Mouse (Mus musculus) heart, postnatal 4 days (tissue): Measurements from ENCODE around the gene Mea1. TPM values are rescaled to one million over a fixed set of nuclear protein-coding genes. Genes with fewer than 3 reads are reported as not detected.

ENCODE experiments used
- DNase-seq: peaks from one replicate; pipeline ENCODE4 v3.0.0; 2021
- total RNA-seq, 2 experiments: library from RNA; stranded (reverse); gene quantifications; 2 replicates each; pipeline ENCODE4 v1.2.3; 2021

The Mea1 gene
- total RNA-seq, 2 experiments from 2014 or later: 62.9 to 66.8 TPM

DNA sequence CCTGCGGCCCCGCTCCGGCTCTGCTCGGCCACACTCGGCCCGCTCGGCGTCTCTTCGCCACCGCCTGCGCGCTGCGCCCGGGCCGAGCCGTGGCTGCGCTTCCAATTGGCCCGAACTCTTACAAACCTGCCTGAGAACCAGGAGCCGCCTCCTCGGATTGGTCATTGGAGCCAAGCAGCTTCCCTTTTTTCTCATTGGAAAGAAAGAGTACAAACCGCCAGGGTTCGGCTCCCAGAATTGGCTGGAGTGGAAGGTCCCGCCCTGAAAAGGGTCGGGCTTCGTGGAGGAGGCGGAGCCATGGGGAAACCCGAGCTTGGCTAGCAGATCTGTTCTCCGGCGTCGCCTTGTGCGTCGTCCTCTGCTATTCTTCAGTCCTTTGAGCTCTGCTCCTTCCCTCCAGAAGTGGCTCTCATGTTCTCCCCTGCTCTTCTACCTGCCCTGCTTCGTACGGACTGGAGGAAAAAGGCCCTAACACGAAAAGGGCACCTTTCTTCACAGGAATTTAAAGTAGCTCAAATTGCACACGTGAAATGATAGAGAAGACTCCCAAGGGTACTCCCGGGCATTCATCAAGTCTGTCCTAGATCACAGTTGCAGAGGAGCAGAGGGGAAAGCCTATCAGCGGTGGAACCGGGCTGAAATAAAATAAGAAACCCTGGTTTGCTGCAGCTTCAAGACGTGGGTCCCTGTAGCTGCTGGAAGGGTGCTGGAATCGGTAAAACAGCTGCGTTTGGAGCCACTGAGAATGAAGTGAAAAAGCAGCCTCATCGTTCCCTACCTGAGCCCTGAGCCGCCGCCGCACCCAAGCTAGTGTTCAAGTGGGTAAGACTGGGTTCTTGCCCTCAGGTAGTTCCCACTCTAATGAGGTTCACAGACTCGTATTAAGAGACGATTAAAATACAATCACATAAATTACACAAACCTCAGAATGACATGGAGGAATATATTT lies 26.6 kb downstream of the Mea1 start, which contains the start of gene Ppp2r5d:
Gene Ppp2r5d, minus strand, starts transcription at position 225 of the 949 bp plus-strand sequence.
- DNase-seq: peak; percentile 97

DNA sequence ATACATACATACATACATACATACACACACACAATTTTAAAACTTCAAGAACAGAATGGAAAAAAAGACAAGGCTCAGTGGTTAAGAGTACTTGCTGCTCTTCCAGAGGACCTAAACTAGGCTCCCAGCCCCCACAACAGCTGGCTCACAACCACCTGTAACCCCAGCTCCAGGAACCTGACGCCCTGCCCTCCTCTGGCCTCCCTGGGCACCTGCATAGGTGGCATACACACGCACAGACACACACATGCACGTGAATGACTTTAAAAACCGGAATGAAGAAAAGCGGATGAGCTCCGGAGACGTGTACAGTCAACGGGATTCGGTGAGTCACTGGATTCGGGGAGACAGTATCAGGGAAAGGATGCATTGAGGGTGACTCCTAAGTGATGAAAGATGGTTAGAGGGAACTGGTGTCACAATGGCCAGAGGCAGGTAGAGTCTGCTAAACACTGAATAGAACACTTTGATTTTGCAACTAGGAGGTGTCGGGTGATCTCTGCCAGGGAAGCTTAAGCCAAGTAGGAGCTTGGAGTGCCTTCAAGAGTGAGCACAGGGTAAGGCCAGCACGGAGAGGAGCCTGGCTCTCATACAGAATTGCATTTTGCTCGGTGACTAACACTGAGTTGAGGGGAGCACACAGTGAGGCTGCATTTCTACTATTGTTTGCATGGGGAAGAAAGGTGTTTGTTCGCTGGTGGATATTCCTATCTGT lies 27.9 kb downstream of the Mea1 start:
- DNase-seq: no peak

DNA sequence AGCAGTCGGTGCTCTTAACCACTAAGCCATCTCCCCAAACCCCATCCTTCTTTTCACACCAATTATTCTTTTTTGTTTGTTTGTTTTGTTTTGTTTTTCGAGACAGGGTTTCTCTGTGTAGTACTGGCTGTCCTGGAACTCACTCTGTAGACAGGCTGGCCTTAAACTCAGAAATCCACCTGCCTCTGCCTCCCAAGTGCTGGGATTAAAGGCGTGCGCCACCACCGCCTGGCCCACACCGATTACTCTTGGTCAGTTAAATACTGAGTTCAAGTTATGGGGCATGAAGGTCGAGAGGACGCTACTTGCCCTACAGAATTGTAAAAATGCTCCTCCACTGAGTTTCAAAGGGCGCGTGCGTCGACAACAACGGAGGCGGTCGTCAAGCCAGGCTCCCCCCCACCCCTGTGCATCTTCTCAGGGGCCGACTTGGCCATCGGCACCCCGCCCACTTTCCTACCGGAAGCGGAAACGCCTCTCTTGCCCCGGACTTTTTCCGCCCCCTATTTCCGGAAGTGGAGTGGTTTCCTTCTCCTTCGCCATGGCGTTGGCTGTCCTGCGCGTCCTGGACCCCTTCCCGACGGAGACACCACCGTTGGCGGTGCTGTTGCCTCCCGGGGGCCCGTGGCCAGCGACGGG lies 32.5 kb downstream of the Mea1 start, which contains the start of gene Pex6:
Gene Pex6, plus strand, starts transcription at position 505 of the 639 bp plus-strand sequence.
- peak; percentile 95 for DNase-seq

DNA sequence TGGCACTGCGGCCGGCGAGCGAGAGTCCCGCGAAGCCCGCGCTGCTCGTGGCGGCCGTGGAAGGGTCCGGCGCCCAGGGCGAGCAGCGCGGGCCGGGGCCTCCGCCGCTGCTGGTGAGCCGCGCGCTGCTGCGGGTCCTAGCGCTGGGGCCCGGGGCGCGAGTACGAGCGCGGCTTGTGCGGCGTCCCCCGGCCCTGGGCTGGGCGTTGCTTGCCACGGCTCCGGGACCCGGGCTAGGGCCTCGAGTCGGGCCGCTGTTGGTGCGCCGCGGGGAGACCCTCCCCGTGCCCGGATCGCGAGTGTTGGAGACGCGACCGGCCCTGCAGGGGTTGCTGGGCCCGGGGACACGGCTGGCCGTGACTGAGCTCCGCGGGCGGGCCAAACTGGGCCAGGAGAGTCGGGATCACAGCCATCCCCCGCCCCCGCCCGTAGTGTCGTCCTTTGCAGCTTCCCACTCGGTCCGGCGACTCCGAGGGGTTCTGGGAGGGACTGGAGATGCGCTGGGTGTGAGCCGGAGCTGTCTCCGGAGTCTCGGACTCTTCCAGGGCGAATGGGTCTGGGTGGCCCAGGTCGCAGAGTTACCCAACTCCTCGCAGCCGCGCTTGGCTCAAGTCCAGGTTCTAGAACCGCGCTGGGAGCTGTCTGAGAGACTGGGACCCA lies 33.1 kb downstream of the Mea1 start:
- DNase-seq: peak; percentile 69

DNA sequence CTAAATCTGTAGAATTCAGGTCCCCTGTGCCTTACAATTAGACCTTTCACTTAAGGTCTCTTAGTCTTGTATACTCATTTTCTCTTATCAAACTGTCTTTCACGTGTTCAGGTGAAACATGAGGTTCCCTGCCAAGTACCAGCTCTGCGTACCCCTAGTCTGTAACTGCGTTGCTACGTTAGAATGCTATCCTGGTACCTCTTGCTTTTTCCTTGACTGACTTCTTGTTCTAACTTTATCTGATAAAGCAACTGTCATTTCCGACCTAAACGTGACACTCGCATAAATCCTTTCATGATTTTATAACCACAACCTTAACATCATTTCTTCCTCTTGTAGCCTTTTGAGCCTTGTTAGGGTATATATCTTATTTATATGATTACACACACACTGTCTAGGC lies 33.8 kb downstream of the Mea1 start:
- no peak for DNase-seq

DNA sequence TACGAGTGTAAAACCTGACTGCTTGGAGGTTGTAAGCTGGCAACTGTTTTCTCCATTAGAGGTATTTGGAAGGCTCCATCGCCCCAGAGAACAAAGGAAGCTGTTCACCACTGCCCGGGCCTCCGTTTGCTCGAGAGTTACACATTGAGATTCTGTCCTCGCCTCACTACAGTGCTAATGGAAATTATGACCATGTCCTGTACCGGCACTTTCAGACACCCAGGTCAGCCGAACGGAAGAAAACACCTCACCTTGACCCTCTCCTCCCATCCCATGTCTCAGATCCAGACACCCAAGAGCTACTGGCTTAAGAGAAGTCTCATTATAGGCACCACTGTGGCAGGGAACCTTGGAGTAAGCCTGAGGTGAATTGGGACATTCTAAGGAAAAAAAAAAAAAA lies 35.3 kb downstream of the Mea1 start:
- DNase-seq: no peak

DNA sequence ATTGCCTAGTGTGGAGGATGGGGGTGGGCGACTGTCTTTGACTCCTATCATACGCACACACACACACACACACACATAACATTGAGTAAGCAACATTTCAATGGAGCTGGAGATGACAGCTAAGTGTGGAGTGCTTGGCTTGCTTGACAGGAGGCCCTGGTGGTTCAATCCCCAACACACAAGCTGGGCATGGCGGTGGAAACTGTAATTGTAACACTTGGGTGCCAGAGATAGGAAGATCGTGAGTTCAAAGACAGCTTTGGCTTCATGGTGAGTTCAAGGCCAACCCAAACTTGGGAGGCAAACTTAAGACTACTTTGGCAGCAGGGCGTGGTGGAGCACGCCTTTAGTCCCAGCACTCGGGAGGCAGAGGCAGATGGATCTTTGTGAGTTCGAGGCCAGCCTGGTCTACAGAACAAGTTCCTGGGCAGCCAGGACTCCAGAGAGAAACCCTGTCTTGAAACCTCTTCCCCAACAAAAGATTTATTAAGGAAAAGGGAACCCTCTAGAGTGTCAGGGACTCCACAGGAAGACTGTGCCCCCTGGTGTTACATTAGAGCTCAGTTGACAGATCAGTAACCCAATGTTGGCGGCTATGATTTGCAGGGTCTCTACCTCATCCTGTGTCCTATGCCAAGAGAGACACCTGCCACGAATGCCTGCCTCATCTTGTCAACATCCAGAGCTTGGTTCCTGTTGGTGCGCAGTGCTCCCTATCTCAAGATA lies 36.3 kb downstream of the Mea1 start:
- DNase-seq: no peak

DNA sequence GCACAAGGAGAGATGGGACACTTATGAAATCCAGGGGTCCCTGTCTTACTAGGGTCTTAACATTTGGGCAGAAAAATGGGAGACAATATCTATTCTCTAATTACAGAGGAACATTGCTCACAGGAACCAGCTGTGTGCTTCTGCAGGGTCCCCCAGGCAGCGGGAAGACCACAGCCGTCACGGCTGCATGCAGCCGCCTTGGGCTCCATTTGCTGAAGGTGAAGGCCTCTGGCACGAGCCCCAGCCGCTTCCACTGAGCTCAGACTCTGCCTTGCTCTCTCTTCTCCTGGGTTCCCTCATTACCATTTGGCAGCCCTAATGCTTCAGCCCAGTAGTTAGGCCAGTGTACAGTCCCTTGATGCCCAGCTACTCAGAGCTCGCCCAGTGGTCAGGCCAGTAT lies 42.5 kb downstream of the Mea1 start:
- no peak for DNase-seq

DNA sequence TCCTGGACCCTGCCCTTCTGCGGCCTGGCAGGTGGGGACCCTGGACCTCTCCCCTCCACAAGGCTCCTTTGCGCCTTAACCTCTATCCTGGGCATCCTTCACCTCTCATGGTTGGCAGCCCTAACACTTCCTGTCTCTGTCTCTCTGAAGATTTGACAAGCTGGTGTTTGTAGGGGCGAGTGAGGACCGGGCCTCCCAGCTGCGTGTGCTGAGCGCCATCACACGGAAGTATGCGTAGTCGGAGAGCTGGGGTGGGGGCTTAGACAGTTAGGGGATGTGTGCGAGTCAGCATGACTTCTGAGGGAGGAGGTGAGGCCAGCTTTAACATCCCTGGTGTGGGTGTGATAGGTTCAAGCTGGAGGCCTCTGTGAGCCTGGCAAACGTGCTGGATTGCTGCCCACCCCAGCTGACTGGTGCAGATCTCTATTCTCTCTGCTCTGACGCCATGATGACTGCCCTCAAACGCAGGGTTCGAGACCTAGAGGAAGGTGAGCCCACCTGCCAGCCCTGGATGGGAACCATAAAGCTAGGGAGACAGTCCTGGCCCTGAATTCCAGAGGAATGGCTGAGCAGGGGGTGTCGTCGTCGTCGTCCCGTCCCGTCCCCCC lies 46.0 kb downstream of the Mea1 start:
- DNase-seq: no peak

DNA sequence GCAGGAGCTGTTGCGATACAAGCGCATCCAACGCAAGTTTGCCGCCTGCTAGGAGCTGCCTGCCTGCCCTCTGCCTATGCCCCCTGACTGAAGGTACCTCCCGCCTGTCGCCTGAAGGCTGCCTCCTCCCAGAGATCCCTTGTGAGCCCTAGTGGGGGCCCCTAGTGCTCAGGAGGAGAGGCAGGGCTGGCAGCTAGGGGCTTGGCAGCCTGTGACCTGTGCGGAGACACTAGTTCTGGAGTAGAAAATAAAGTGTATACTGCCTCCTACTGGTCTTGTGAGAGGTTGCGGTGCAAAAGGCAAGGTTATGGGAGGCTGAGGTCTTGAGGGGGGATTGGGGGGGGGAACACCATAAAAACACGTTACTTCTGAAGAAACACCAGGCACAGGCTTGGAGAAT lies 46.7 kb downstream of the Mea1 start:
- peak; percentile 54 for DNase-seq

DNA sequence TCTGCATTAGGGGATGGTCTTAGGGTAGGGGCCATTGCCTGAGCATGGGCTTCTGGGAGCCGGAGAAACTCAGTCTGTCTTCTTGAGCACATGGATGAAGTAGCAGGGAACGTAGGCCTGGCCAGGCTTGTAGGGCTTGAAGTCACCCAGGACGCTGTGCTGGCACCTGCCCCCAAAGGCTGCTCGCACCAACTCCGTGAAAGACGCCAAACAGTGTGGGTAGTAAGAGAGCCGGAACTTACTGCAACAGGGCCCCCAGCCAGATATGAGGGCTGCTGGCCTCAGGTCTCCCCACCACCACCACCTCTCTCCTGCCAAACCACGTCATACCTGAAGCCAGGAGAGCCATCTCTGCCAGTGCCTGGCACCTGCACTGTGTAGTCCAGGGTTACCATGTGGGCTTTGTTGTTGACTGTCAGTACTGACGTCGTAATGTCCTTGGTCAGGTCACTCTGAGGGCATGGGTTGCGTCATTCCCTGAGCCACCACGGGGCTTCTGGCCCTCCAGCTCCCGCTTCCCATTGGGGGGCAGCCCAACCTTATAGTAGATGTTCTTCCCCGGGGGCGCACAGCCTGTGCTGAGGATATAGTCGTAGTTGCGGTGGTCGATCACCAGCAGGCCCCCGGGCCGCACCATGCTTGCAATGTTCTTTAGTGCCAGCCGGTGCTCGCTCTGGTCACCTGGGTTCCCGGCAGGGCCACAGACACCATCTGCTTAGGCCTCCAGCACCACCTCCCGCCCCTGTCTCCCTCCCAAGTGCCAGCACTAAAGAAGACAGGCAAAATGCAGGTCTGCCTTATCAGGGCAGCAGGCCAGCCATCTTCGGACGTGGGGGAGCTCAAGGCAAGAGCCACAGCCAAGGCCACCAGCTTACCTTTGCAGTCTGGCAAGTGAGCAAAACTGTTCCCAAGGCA lies 47.4 kb downstream of the Mea1 start:
- no peak for DNase-seq

DNA sequence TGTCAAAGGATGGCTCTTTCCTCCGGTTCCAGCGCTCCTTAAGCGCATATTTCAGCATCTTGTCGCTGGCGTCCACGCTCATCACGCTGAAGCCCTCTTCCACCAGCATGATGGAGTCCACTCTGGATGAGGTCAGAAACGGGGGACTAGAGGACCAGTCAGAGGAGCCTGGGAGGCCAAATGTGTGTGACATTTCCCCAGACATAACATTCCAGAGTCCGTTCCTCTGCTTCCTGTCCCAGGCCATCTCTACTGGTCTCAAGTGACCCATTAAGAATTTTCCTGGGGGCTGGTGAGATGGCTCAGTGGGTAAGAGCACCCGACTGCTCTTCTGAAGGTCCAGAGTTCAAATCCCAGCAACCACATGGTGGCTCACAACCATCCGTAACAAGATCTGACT lies 48.7 kb downstream of the Mea1 start:
- no peak for DNase-seq

DNA sequence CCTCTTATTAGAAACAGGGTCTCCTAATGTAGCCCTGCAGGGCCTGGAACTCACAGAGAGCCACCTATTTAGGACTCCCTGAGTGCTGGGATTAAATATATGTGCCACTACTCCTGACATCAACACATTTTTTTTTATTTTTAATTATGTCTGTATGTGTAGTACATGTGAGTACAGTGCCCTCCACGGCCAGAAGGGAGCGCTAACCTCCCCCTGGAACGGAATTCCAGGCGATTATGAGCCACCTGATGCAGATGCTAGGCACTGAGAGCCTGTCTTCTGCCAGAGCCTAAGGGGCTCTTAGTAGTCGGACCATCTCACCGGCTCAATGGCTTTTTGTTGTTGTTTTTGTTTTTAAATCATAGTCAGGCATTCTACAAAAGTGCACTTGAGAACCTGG lies 49.4 kb downstream of the Mea1 start:
- no peak for DNase-seq

DNA sequence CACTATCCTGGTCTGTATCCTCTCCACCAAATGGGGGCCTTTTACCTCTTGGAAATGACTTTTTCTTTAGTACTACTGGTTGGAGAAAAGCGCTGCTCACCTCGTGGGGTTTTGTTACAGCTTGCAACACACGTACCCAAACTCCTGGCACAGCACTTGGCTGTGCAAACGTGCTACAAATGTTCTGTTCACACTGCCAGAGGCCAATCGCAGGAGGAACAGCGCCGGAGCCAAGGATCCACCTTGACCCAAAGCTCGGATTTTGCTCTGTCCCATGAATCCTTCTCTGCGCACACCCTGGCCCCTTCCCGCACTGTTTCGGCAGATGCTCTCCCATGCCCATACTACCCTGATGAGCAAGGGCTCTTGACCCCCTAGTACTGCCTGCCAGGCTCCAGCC lies 49.9 kb downstream of the Mea1 start:
- DNase-seq: no peak

DNA sequence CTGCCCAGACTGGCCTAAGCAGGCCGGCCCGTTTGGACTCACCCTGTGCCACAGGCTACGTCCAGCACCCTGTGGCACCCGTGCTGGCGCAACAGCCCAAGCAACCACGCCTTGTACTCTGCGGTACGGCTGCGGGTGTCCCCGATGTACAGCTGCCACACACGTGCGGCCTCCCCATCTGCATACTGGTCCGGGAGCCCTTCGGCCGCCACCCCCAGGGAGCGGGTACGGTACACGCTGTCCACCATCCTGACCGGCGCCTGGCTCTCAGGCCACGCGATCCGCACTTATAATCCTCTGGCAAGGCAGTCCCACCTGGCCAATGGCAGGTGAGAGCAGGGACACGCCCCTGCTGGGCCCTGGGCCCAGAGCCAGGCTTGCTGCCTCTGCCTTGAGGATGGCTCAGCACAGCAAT lies 50.3 kb downstream of the Mea1 start, which contains the start of gene Gnmt:
Gene Gnmt, minus strand, starts transcription at position 265 of the 415 bp plus-strand sequence.
- peak; percentile 33 for DNase-seq

Other genes with a start within 250 kb of the Mea1 start
- gene Crip3, start 249.9 kb upstream of the Mea1 start, total RNA-seq: under 1 TPM; 0.36 to 0.52 TPM
- gene Slc22a7, start 240.3 kb upstream of the Mea1 start, total RNA-seq: not detected
- gene Ttbk1, start 191.1 kb upstream of the Mea1 start, total RNA-seq: under 1 TPM; 0.33 to 0.45 TPM
- 10 to 100 TPM in 1 of 2 experiments, 1 to 10 TPM in 1; 9.5 to 10.2 TPM for gene Dnph1, start 182.1 kb upstream of the Mea1 start, total RNA-seq
- 10 to 100 TPM; 12.0 to 12.6 TPM for gene Cul9, start 132.4 kb upstream of the Mea1 start, total RNA-seq
- gene Srf, start 122.6 kb upstream of the Mea1 start, total RNA-seq: 100 to 1,000 TPM; 184 to 210 TPM
- 10 to 100 TPM; 34.8 to 36.2 TPM for gene Ptk7, start 49.3 kb upstream of the Mea1 start, total RNA-seq
- gene Klc4, start 32.8 kb upstream of the Mea1 start, total RNA-seq: 10 to 100 TPM; 18.9 TPM
- gene Mrpl2, start 32.6 kb upstream of the Mea1 start, total RNA-seq: 100 to 1,000 TPM; 107 to 109 TPM
- 10 to 100 TPM; 65.5 to 66.6 TPM for gene Cul7, start 28.5 kb upstream of the Mea1 start, total RNA-seq
- gene Rrp36, start 4.4 kb upstream of the Mea1 start, total RNA-seq: 10 to 100 TPM; 16.7 TPM
- 100 to 1,000 TPM; 138 to 140 TPM for gene Klhdc3, start 2.1 kb downstream of the Mea1 start, total RNA-seq
- gene Ppp2r5d, start 26.3 kb downstream of the Mea1 start, total RNA-seq: 10 to 100 TPM; 41.5 to 42.9 TPM
- gene Pex6, start 32.7 kb downstream of the Mea1 start, total RNA-seq: 10 to 100 TPM; 12.0 to 14.4 TPM
- gene Gnmt, start 50.4 kb downstream of the Mea1 start, total RNA-seq: under 1 TPM; 0.55 to 0.74 TPM
- 10 to 100 TPM; 29.4 to 29.7 TPM for gene Cnpy3, start 73.4 kb downstream of the Mea1 start, total RNA-seq
- gene Ptcra, start 84.9 kb downstream of the Mea1 start, total RNA-seq: not detected
- gene 2310039H08Rik, start 93.8 kb downstream of the Mea1 start, total RNA-seq: 10 to 100 TPM; 28.6 to 29.9 TPM
- 10 to 100 TPM; 69.6 to 71.9 TPM for gene Rpl7l1, start 103.9 kb downstream of the Mea1 start, total RNA-seq
- 10 to 100 TPM; 11.8 to 14.0 TPM for gene Bicral, start 179.7 kb downstream of the Mea1 start, total RNA-seq
- 10 to 100 TPM; 23.5 to 26.2 TPM for gene Tbcc, start 211.9 kb downstream of the Mea1 start, total RNA-seq
- gene Prph2, start 231.7 kb downstream of the Mea1 start, total RNA-seq: not detected